8 mouse cellular contexts compared by ENCODE assay signal in the genomic region with DNA sequence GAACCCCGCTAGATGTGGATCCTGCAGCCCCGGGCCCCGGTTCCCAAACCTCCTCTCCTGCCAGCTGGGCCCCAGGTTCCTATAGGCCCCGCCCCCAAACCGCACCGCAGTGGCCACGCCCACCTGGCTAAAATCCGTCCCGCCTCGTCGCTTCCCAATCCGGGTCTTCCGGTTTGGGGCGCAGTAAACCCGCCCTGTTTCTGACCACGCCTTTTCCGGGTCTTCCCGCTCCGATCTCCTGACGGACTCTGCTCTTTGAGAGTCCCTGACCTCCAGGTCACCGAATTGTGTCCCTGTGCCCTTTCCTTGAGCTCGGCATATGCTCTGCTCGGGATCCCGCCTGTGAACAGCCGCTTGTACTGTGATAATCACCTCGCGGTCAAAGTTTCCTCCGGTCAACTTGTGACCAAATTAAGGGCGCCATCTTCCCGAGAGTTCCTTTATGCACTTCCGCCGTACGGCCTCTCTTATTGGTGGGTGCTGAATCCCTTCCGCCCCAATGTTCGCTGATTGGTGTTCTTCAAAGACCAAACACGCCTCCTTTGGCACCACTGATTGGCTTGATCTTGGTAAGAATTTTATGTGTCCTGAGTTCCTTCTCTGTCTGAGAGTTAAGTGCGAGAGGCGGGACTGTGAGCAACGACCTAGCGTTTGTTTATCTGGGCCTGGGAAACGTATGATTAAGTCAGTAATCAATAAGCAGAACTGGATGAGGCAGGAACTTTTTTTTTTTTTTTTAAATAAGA. TPM values are rescaled to one million over a fixed set of nuclear protein-coding genes. Genes with fewer than 3 reads are reported as not detected.
DNase-seq lines count a peak whose midpoint lies in the region; ATAC-seq and TF ChIP-seq lines count a peak whose summit lies in the region.

TSS of gene Mospd3 (minus strand) at position 440 of the 746 bp plus-strand sequence.

- no peak for TF ChIP-seq CTCF in MEL (IDR thresholded peaks at IDR 0.05 in 2 of 3, conservative IDR thresholded peaks at IDR 0.05 in 1 of 3; ENCODE audit: control insufficient read depth in 1 of 3, insufficient read depth in 1 of 3, low read depth in 2 of 3, low read length in 3 of 3, poor library complexity in 1 of 3, severe bottlenecking in 1 of 3)
- TF ChIP-seq CTCF in cerebellum, adult 2 months (IDR thresholded peaks at IDR 0.05; ENCODE audit: borderline replicate concordance, insufficient read depth, low read depth, low read length), result no peak
- no peak for TF ChIP-seq CTCF in forebrain, postnatal 0 days (IDR thresholded peaks at IDR 0.05; ENCODE audit: low read depth)

- ATAC-seq in forebrain, postnatal 0 days, result peak; percentile 98
- ATAC-seq in lung, embryonic 15.5 days (ENCODE audit: borderline replicate concordance, extremely low read depth, low FRiP score, low TSS enrichment), result peak; percentile 94

- peak within 1 kb of the TSS; percentile 98 for H3K9ac ChIP-seq in MEL (ENCODE audit: control insufficient read depth, low read depth, low read length, poor library complexity, severe bottlenecking)
- H3K9ac ChIP-seq in forebrain, postnatal 0 days, result peak within 1 kb of the TSS; percentile 87
- peak within 1 kb of the TSS; percentile 88 for H3K9ac ChIP-seq in lung, embryonic 15.5 days

- H3K4me2 ChIP-seq in forebrain, postnatal 0 days (ENCODE audit: low read depth), result peak within 1 kb of the TSS; percentile 98
- H3K4me2 ChIP-seq in lung, embryonic 15.5 days, result peak within 1 kb of the TSS; percentile 96

- DNase-seq in MEL (ENCODE audit: low read depth, low spot score), result peak; percentile 100
- peak; percentile 96 to 98 for DNase-seq in cerebellum, adult 2 months
- DNase-seq in forebrain, postnatal 0 days, result peak; percentile 98
- peak; percentile 97 for DNase-seq in heart, postnatal 4 days
- peak; percentile 95 for DNase-seq in layer of hippocampus, adult 8-10 months (ENCODE audit: low spot score in 2 of 2)
- peak; percentile 92 for DNase-seq in ovary, adult 18-20 months (ENCODE audit: low spot score)
- DNase-seq in thymus, postnatal 0 days (ENCODE audit: low spot score), result peak; percentile 98

- H3K4me3 ChIP-seq in MEL (ENCODE audit: control insufficient read depth in 1 of 2, insufficient read depth in 1 of 2, low read depth in 2 of 2, low read length in 2 of 2), result peak within 1 kb of the TSS; percentile 83 to 99
- H3K4me3 ChIP-seq in cerebellum, adult 2 months (replicated peaks; ENCODE audit: insufficient read depth, low read depth, low read length), result peak within 1 kb of the TSS; percentile 99
- H3K4me3 ChIP-seq in forebrain, postnatal 0 days (ENCODE audit: low read depth, low read length), result peak within 1 kb of the TSS; percentile 74
- peak within 1 kb of the TSS; percentile 76 for H3K4me3 ChIP-seq in lung, embryonic 15.5 days

- no peaks in the 10 kb centered on the region for H3K9me3 ChIP-seq in MEL (replicated peaks; ENCODE audit: insufficient read depth, low read length)
- no peaks in the 10 kb centered on the region for H3K9me3 ChIP-seq in forebrain, postnatal 0 days (ENCODE audit: low read length)
- H3K9me3 ChIP-seq in lung, embryonic 15.5 days, result no peaks in the 10 kb centered on the region

- peaks cover 14% of the 10 kb centered on the region for H3K79me2 ChIP-seq in MEL (ENCODE audit: control insufficient read depth, insufficient read depth, low read length, poor library complexity)

- TF ChIP-seq POLR2A in MEL (IDR thresholded peaks at IDR 0.05; ENCODE audit: control insufficient read depth in 1 of 2, insufficient read depth in 1 of 2, low read depth in 1 of 2, low read length in 2 of 2, poor library complexity in 1 of 2), result peak; percentile 80 to 87
- peak; percentile 62; the same call in 1 of the 2 replicates for TF ChIP-seq POLR2A in cerebellum, adult 2 months (IDR thresholded peaks at IDR 0.05; ENCODE audit: borderline replicate concordance, insufficient read depth, low read length)

- peak within 1 kb of the TSS; percentile 99 for H3K27ac ChIP-seq in MEL (ENCODE audit: control insufficient read depth, low read depth, low read length)
- peak within 1 kb of the TSS; percentile 83 for H3K27ac ChIP-seq in cerebellum, adult 2 months (ENCODE audit: insufficient read depth, low read length)
- peak within 1 kb of the TSS; percentile 75 for H3K27ac ChIP-seq in forebrain, postnatal 0 days (ENCODE audit: low read depth, low read length)
- peak within 1 kb of the TSS; percentile 90 for H3K27ac ChIP-seq in lung, embryonic 15.5 days

- peaks cover 0 to 16% of the 10 kb centered on the region in 2 experiments; a peak in 2 of 4 replicates for H3K36me3 ChIP-seq in MEL (ENCODE audit: control insufficient read depth in 1 of 2, insufficient read depth in 2 of 2, low read length in 2 of 2)
- no peaks in the 10 kb centered on the region for H3K36me3 ChIP-seq in forebrain, postnatal 0 days (ENCODE audit: insufficient read depth)
- peaks cover 6% of the 10 kb centered on the region; the same call in 1 of the 2 replicates for H3K36me3 ChIP-seq in lung, embryonic 15.5 days

- WGBS in cerebellum, adult 2 months, result under 1% methylated on average over 41 of the region's 41 CpGs
- WGBS in forebrain, postnatal 0 days, result 1% methylated on average over 41 of the region's 41 CpGs
- under 1% methylated on average over 41 of the region's 41 CpGs for WGBS in lung, embryonic 15.5 days

- no peak for TF ChIP-seq RAD21 in MEL (IDR thresholded peaks at IDR 0.05; ENCODE audit: low read depth, low read length)

- no peak for TF ChIP-seq EP300 in MEL (IDR thresholded peaks at IDR 0.05; ENCODE audit: low read depth in 1 of 2, low read length in 2 of 2)

- peaks cover 10 to 30% of the 10 kb centered on the region in 2 experiments for H3K4me1 ChIP-seq in MEL (ENCODE audit: control insufficient read depth in 1 of 2, insufficient read depth in 2 of 2, low read length in 2 of 2)
- peaks cover 9% of the 10 kb centered on the region for H3K4me1 ChIP-seq in cerebellum, adult 2 months (ENCODE audit: control insufficient read depth, insufficient read depth, low read length)
- H3K4me1 ChIP-seq in forebrain, postnatal 0 days (ENCODE audit: insufficient read depth), result peaks cover 16% of the 10 kb centered on the region
- H3K4me1 ChIP-seq in lung, embryonic 15.5 days, result peaks cover 25% of the 10 kb centered on the region

- no peaks in the 10 kb centered on the region for H3K27me3 ChIP-seq in MEL (ENCODE audit: control insufficient read depth in 1 of 2, insufficient read depth in 2 of 2, low read length in 2 of 2)
- H3K27me3 ChIP-seq in cerebellum, adult 2 months (ENCODE audit: control insufficient read depth, insufficient read depth, low read length), result no peaks in the 10 kb centered on the region
- H3K27me3 ChIP-seq in forebrain, postnatal 0 days (ENCODE audit: insufficient read depth, low read length), result no peaks in the 10 kb centered on the region
- H3K27me3 ChIP-seq in lung, embryonic 15.5 days, result no peaks in the 10 kb centered on the region

TF ChIP-seq in MEL, 35 proteins besides CTCF, POLR2A, EP300 and RAD21:
- TF ChIP-seq NELFE (IDR thresholded peaks at IDR 0.05; ENCODE audit: low read depth, low read length) (peak; percentile 75), MAZ (IDR thresholded peaks at IDR 0.05; ENCODE audit: low read depth, low read length) (no peak; the same call in 1 of the 2 replicates), HCFC1 (IDR thresholded peaks at IDR 0.05; ENCODE audit: low read depth, low read length) (peak; percentile 93), SIN3A (IDR thresholded peaks at IDR 0.05; ENCODE audit: low read length) (peak; percentile 76), ELF1 (IDR thresholded peaks at IDR 0.05; ENCODE audit: low read depth, low read length) (peak; percentile 95), POLR2AphosphoS2 (IDR thresholded peaks at IDR 0.05; ENCODE audit: low read length) (peak; percentile 60; the same call in 1 of the 2 replicates), MYB (IDR thresholded peaks at IDR 0.05; ENCODE audit: low read depth, low read length) (no peak), MEF2A (IDR thresholded peaks at IDR 0.05; ENCODE audit: extremely low read depth, insufficient replicate concordance, low read depth, low read length, poor library complexity, severe bottlenecking) (no peak), NRF1 (IDR thresholded peaks at IDR 0.05; ENCODE audit: insufficient read depth, low read depth, low read length, poor library complexity, severe bottlenecking) (no peak), ZNF384 (IDR thresholded peaks at IDR 0.05; ENCODE audit: low read depth, low read length) (peak; percentile 73; the same call in 1 of the 2 replicates), TCF12 (IDR thresholded peaks at IDR 0.05; ENCODE audit: low read depth, low read length) (peak; percentile 44; the same call in 1 of the 2 replicates), KAT2A (conservative IDR thresholded peaks at IDR 0.05; ENCODE audit: low read depth, low read length) (peak; percentile 86), GATA1 (IDR thresholded peaks at IDR 0.05; ENCODE audit: low read depth, low read length) (peak; percentile 49; the same call in 1 of the 2 replicates), TBP (IDR thresholded peaks at IDR 0.05; ENCODE audit: low read depth, low read length) (peak; percentile 86), CHD2 (IDR thresholded peaks at IDR 0.05; ENCODE audit: low read length) (peak; percentile 90), ETS1 (IDR thresholded peaks at IDR 0.05; ENCODE audit: low read depth, low read length) (peak; percentile 46; the same call in 1 of the 2 replicates), ZMIZ1 (IDR thresholded peaks at IDR 0.05; ENCODE audit: low read depth, low read length) (peak; percentile 85)

RNA-seq across cellular contexts. Expression of gene Mospd3, which starts in this region (rescaled TPM):
- total RNA-seq in MEL (2012; rRNA removed), result 11.9 and 12.4 TPM in 2 replicates
- polyA plus RNA-seq in MEL (2012; ENCODE audit: insufficient read depth in 1 of 2, insufficient read length in 2 of 2, low read depth in 1 of 2, low replicate concordance in 2 of 2, missing spikeins in 1 of 2), result 100 to 1,000 TPM in 1 of 2 experiments, not detected in 1; 144 TPM
- 56.0 and 61.7 TPM in 2 replicates for polyA plus RNA-seq in cerebellum, adult 2 months (2012; rRNA removed)
- total RNA-seq in forebrain, postnatal 0 days (2014; rRNA removed), result 4.9 and 5.8 TPM in 2 replicates
- polyA plus RNA-seq in forebrain, postnatal 0 days (2015; fragmentation: Nextera tagmentation; extraction: Ambion mirVana), result 61.5 and 67.9 TPM in 2 replicates
- total RNA-seq in heart, postnatal 4 days (2021), result 10 to 100 TPM; 25.2 to 28.8 TPM
- total RNA-seq in layer of hippocampus, adult 8-10 months (2022), result 10 to 100 TPM; 19.2 to 28.5 (median 26.2) TPM
- 31.6 and 32.8 TPM in 2 replicates for polyA plus RNA-seq in lung, embryonic 15.5 days (2015; fragmentation: Nextera tagmentation; extraction: Ambion mirVana)
- polyA plus RNA-seq in thymus, postnatal 0 days (2015; fragmentation: Nextera tagmentation; extraction: Ambion mirVana), result 53.3 and 58.5 TPM in 2 replicates

Comparison
In these comparisons a context has a peak if more than half of its experiments do, and no peak if none do; other contexts are left out.
1. Peak in every context shown above with its lines: DNase-seq, ATAC-seq, H3K4me3 ChIP-seq and H3K27ac ChIP-seq.